Mouse (Mus musculus) heart, embryonic 12.5 days (tissue): ENCODE results near the gene Ppp1r14b. TPM values are rescaled to one million over a fixed set of nuclear protein-coding genes. Genes with fewer than 3 reads are reported as not detected.
A peak's percentile ranks its signal among the peaks of the same experiment; 100 is the strongest.

ENCODE experiments used
- ATAC-seq: fragments of 200-750 bp; cut with Nextera tagmentation; 2 replicates; pipeline ENCODE4 v1.8.0; 2017; ENCODE audit warnings: moderate TSS enrichment, moderate library complexity; ENCODE audit not compliant: insufficient number of reproducible peaks, low FRiP score
- H3K27ac ChIP-seq: fragments of 300-500 bp; sonication (generic); 2 replicates; pipeline ENCODE4 v1.5.1; 2016; ENCODE audit warnings: mild to moderate bottlenecking, moderate library complexity; ENCODE audit not compliant: poor library complexity, severe bottlenecking
- H3K27me3 ChIP-seq: fragments of 300-500 bp; sonication (generic); replicated peaks from 2 replicates; pipeline ENCODE4 v1.6.1; 2016; ENCODE audit warnings: mild to moderate bottlenecking, moderate library complexity
- H3K36me3 ChIP-seq: fragments of 300-500 bp; sonication (generic); 2 replicates; pipeline ENCODE4 v1.6.1; 2016; ENCODE audit warnings: mild to moderate bottlenecking, moderate library complexity
- H3K4me1 ChIP-seq: fragments of 300-500 bp; sonication (generic); replicated peaks from 2 replicates; pipeline ENCODE4 v1.6.1; 2016; ENCODE audit warnings: mild to moderate bottlenecking
- H3K4me2 ChIP-seq: fragments of 300-500 bp; sonication (generic); 2 replicates; pipeline ENCODE4 v1.6.1; 2016; ENCODE audit warnings: mild to moderate bottlenecking, moderate library complexity
- H3K4me3 ChIP-seq: fragments of 300-500 bp; sonication (generic); 2 replicates; pipeline ENCODE4 v1.5.1; 2016; ENCODE audit warnings: mild to moderate bottlenecking
- H3K9ac ChIP-seq: fragments of 300-500 bp; sonication (generic); 2 replicates; pipeline ENCODE4 v1.6.1; 2016; ENCODE audit warnings: mild to moderate bottlenecking, moderate library complexity
- H3K9me3 ChIP-seq: fragments of 300-500 bp; sonication (generic); replicated peaks from 2 replicates; pipeline ENCODE4 v1.6.1; 2016; ENCODE audit warnings: mild to moderate bottlenecking, moderate library complexity
- WGBS: fragments of 180-500 bp; shearing (Covaris S2); methylation state at CpG from one replicate; pipeline ENCODE4 v1.1.7; 2016; 5-methylcytosine and 5-hydroxymethylcytosine counted together
- polyA plus RNA-seq: library from polyadenylated mRNA; unstranded; fragments of >200 nt; fragmentation: Nextera tagmentation; extraction: Ambion mirVana; gene quantifications from 2 replicates; pipeline ENCODE4 v1.2.1, GENCODE M21; 2016

The Ppp1r14b gene
- polyA plus RNA-seq, 1 experiment from 2014 or later, result 198 TPM

- Histone ChIP-seq H3K9me3 (no peaks in the 10 kb centered on the region), H3K27ac (peak overlapping the region; percentile 95; the same call in 1 of the 2 replicates), H3K4me1 (peaks cover 48% of the 10 kb centered on the region), H3K4me2 (peak overlapping the region; percentile 83), H3K27me3 (no peaks in the 10 kb centered on the region), H3K36me3 (peaks cover 44% of the 10 kb centered on the region), H3K9ac (peak overlapping the region; percentile 82), H3K4me3 (peak overlapping the region; percentile 69)
- ATAC-seq, result no peak
- 28% methylated on average over 3 of the region's 3 CpGs for WGBS
Observed at GRCm38 (mm10) chr19:6978639-6978974, 3.8 kb downstream of the Ppp1r14b start.

- H3K4me2 ChIP-seq, result peak overlapping the region; percentile 83
- 3% methylated on average over 11 of the region's 11 CpGs for WGBS
- ATAC-seq, result no peak
- H3K9ac ChIP-seq, result peak overlapping the region; percentile 82
- H3K4me1 ChIP-seq, result peaks cover 44% of the 10 kb centered on the region
- H3K27me3 ChIP-seq, result no peaks in the 10 kb centered on the region
- peak overlapping the region; percentile 69 for H3K4me3 ChIP-seq
- no peaks in the 10 kb centered on the region for H3K9me3 ChIP-seq
- peaks cover 48% of the 10 kb centered on the region for H3K36me3 ChIP-seq
- peak overlapping the region; percentile 95 for H3K27ac ChIP-seq
Observed at GRCm38 (mm10) chr19:6979001-6979479, 4.3 kb downstream of the Ppp1r14b start.

- H3K27ac ChIP-seq, result peak overlapping the region; percentile 95
- under 1% methylated on average over 58 of the region's 59 CpGs for WGBS
- peak; percentile 92 for ATAC-seq
- H3K36me3 ChIP-seq, result peaks cover 53% of the 10 kb centered on the region
- peaks cover 43% of the 10 kb centered on the region for H3K4me1 ChIP-seq
- no peaks in the 10 kb centered on the region for H3K27me3 ChIP-seq
- H3K4me3 ChIP-seq, result peak overlapping the region; percentile 69
- peak overlapping the region; percentile 87 for H3K9ac ChIP-seq
- H3K9me3 ChIP-seq, result no peaks in the 10 kb centered on the region
- H3K4me2 ChIP-seq, result peak overlapping the region; percentile 83
Observed at GRCm38 (mm10) chr19:6979486-6980380, 5.0 kb downstream of the Ppp1r14b start.

- no peaks in the 10 kb centered on the region for H3K27me3 ChIP-seq
- peaks cover 61% of the 10 kb centered on the region for H3K36me3 ChIP-seq
- peak within 1 kb of the TSS; percentile 87 for H3K9ac ChIP-seq
- ATAC-seq, result peak; percentile 92
- H3K4me3 ChIP-seq, result peak within 1 kb of the TSS; percentile 69
- H3K4me1 ChIP-seq, result peaks cover 46% of the 10 kb centered on the region
- under 1% methylated on average over 38 of the region's 38 CpGs for WGBS
- H3K4me2 ChIP-seq, result peak within 1 kb of the TSS; percentile 83
- no peaks in the 10 kb centered on the region for H3K9me3 ChIP-seq
- peak within 1 kb of the TSS; percentile 95 for H3K27ac ChIP-seq
Observed at GRCm38 (mm10) chr19:6980381-6981093, 5.8 kb downstream of the Ppp1r14b start, which contains the start of gene Fkbp2. Gene Fkbp2 (minus strand): TSS chr19:6980501.

- no peak for ATAC-seq
- peak overlapping the region; percentile 69; the same call in 1 of the 2 replicates for H3K4me3 ChIP-seq
- 87% methylated on average over 4 of the region's 4 CpGs for WGBS
- peak overlapping the region; percentile 95; the same call in 1 of the 2 replicates for H3K27ac ChIP-seq
- peak overlapping the region; percentile 83; the same call in 1 of the 2 replicates for H3K4me2 ChIP-seq
- H3K9ac ChIP-seq, result peak overlapping the region; percentile 78; the same call in 1 of the 2 replicates
- peaks cover 48% of the 10 kb centered on the region for H3K4me1 ChIP-seq
- H3K9me3 ChIP-seq, result no peaks in the 10 kb centered on the region
- no peaks in the 10 kb centered on the region for H3K27me3 ChIP-seq
- H3K36me3 ChIP-seq, result peaks cover 67% of the 10 kb centered on the region
Observed at GRCm38 (mm10) chr19:6981465-6981864, 6.7 kb downstream of the Ppp1r14b start.

GRCm38 (mm10) chr19:6983621-6984020, 8.9 kb downstream of the Ppp1r14b start:
- no peaks in the 10 kb centered on the region for H3K27me3 ChIP-seq
- WGBS, result 93% methylated on average over 5 of the region's 5 CpGs

GRCm38 (mm10) chr19:6985300-6985699, 10.5 kb downstream of the Ppp1r14b start:
- Histone ChIP-seq H3K4me3 (no peak overlapping the region), H3K4me1 (peaks cover 34% of the 10 kb centered on the region), H3K4me2 (no peak overlapping the region), H3K27me3 (no peaks in the 10 kb centered on the region), H3K36me3 (peaks cover 44% of the 10 kb centered on the region), H3K9ac (no peak overlapping the region), H3K9me3 (no peaks in the 10 kb centered on the region), H3K27ac (no peak overlapping the region)
- WGBS, result 84% methylated on average over 19 of the region's 19 CpGs
- ATAC-seq, result no peak

More at GRCm38 (mm10) chr19:6983621-6984020, 8.9 kb downstream of the Ppp1r14b start:
- ATAC-seq, result no peak
- Histone ChIP-seq H3K27ac (no peak overlapping the region), H3K4me3 (no peak overlapping the region), H3K36me3 (peaks cover 47% of the 10 kb centered on the region), H3K4me1 (peaks cover 40% of the 10 kb centered on the region), H3K4me2 (no peak overlapping the region), H3K9ac (no peak overlapping the region), H3K9me3 (no peaks in the 10 kb centered on the region)

- H3K4me1 ChIP-seq, result peaks cover 30% of the 10 kb centered on the region
- peak overlapping the region; percentile 74 for H3K4me2 ChIP-seq
- peak overlapping the region; percentile 99; the same call in 1 of the 2 replicates for H3K27ac ChIP-seq
- peak overlapping the region; percentile 87 for H3K4me3 ChIP-seq
- no peak for ATAC-seq
- H3K27me3 ChIP-seq, result no peaks in the 10 kb centered on the region
- no peaks in the 10 kb centered on the region for H3K9me3 ChIP-seq
- H3K9ac ChIP-seq, result peak overlapping the region; percentile 97
- 68% methylated on average over 10 of the region's 10 CpGs for WGBS
- H3K36me3 ChIP-seq, result peaks cover 44% of the 10 kb centered on the region
Observed at GRCm38 (mm10) chr19:6985951-6986708, 11.4 kb downstream of the Ppp1r14b start.

GRCm38 (mm10) chr19:6987061-6987903, 12.5 kb downstream of the Ppp1r14b start, which contains the start of gene Vegfb:
Gene Vegfb (minus strand): TSS chr19:6987651.
- Histone ChIP-seq H3K27ac (peak within 1 kb of the TSS; percentile 99), H3K9me3 (no peaks in the 10 kb centered on the region), H3K4me2 (peak within 1 kb of the TSS; percentile 74), H3K4me1 (peaks cover 31% of the 10 kb centered on the region), H3K36me3 (peaks cover 36% of the 10 kb centered on the region), H3K4me3 (peak within 1 kb of the TSS; percentile 87), H3K9ac (peak within 1 kb of the TSS; percentile 97), H3K27me3 (no peaks in the 10 kb centered on the region)
- WGBS, result under 1% methylated on average over 81 of the region's 85 CpGs
- ATAC-seq, result peak; percentile 61

GRCm38 (mm10) chr19:6987904-6988285, 13.1 kb downstream of the Ppp1r14b start:
- Histone ChIP-seq H3K36me3 (peaks cover 30% of the 10 kb centered on the region), H3K27me3 (no peaks in the 10 kb centered on the region), H3K9ac (peak overlapping the region; percentile 97), H3K4me3 (peak overlapping the region; percentile 87), H3K4me2 (peak overlapping the region; percentile 74), H3K27ac (peak overlapping the region; percentile 99), H3K4me1 (peaks cover 33% of the 10 kb centered on the region), H3K9me3 (no peaks in the 10 kb centered on the region)
- ATAC-seq, result no peak; the same call in 1 of the 2 replicates
- 5% methylated on average over 8 of the region's 8 CpGs for WGBS
